Mouse (Mus musculus): ENCODE data around the gene Slc18a3.

DNA sequence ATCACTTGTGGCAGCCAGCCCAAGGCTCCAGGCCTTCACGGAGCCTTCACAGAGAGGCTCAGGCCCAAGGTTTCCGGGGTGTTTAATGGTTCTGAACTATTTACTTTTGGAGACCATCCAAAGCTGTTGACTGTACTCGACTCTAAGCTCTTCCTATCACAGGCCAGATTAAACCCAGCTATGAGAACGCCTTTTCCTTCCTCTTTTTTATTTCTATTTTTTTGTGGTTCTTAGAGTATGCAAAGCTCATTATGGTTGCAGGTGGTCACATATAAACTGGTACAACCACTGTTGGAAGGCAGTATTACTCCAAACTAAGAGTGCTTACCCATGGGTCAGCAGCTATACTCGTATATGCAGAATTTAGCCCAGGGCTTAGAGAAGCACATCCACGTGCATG is 17.7 kb downstream of the Slc18a3 start:
- TF ChIP-seq EP300 (optimal IDR thresholded peaks at IDR 0.05): no peak
- no peak for TF ChIP-seq CTCF (IDR thresholded peaks at IDR 0.05; ENCODE audit: low read depth)
